Mouse (Mus musculus) kidney, postnatal 10 days (tissue): ENCODE measurements around the gene Gm21679.
"Not testable (repeated sequence)": the region's sequence is repeated elsewhere in the genome, so short reads cannot be mapped to it uniquely, and the experiment has no call there.

Experiments used
- DNase-seq: peaks from one replicate; pipeline ENCODE4 v3.0.0; 2021; ENCODE audit warnings: mixed read lengths

Gene Gm21679

DNA sequence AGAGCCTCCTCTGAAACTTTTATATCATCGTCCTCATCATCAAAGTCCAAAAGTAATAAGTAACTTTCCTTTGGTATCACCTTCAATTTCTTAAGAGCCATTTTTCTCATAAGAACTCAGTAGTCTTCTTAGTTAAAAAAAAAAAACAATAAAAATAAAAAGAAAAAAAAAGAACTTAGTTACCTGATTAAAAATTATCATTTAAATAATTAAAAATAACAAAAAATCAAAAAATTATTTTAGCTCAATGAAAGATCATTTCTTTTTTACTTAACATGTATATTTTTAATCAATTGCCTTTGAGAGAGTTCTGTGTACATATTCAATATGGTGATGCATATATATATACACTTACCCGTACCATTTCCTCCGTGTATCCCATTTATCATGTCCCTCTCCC lies at the start of gene Gm21679:
Gene Gm21679, minus strand, starts transcription at position 101 of the 400 bp plus-strand sequence.
- not testable (repeated sequence) for DNase-seq
